Mouse (Mus musculus): ENCODE measurements around the gene Polr2i. TPM values are rescaled to one million over a fixed set of nuclear protein-coding genes. Genes with fewer than 3 reads are reported as not detected.
"Not testable (repeated sequence)": the region's sequence is repeated elsewhere in the genome, so short reads cannot be mapped to it uniquely, and the experiment has no call there.

Gene Polr2i
- polyA plus RNA-seq, 1 experiment from 2014 or later = 178 TPM

GRCm38 (mm10) chr7:30234276-30234858 is 2.6 kb downstream of the Polr2i start:
- Histone ChIP-seq H3K9me3 (no peaks in the 10 kb centered on the region), H3K4me1 (replicated peaks) (peaks cover 21% of the 10 kb centered on the region), H3K27ac (replicated peaks) (no peak overlapping the region), H3K27me3 (no peaks in the 10 kb centered on the region), H3K4me3 (no peak overlapping the region), H3K9ac (no peak overlapping the region), H3K36me3 (peaks cover 13% of the 10 kb centered on the region; the same call in 1 of the 2 replicates), H3K4me2 (no peak overlapping the region)
- WGBS = 92% methylated on average over 15 of the region's 15 CpGs
- no peak for ATAC-seq (ENCODE audit: low FRiP score, low read depth)

GRCm38 (mm10) chr7:30235091-30235490 is 3.3 kb downstream of the Polr2i start:
- no peak overlapping the region for H3K4me2 ChIP-seq
- H3K9me3 ChIP-seq = no peaks in the 10 kb centered on the region
- no peak overlapping the region for H3K9ac ChIP-seq
- H3K27me3 ChIP-seq = no peaks in the 10 kb centered on the region
- no peak overlapping the region for H3K4me3 ChIP-seq
- peaks cover 21% of the 10 kb centered on the region for H3K4me1 ChIP-seq (replicated peaks)
- ATAC-seq (ENCODE audit: low FRiP score, low read depth) = no peak
- no peak overlapping the region for H3K27ac ChIP-seq (replicated peaks)
- 94% methylated on average over 8 of the region's 8 CpGs for WGBS
- peaks cover 10% of the 10 kb centered on the region; the same call in 1 of the 2 replicates for H3K36me3 ChIP-seq

- Histone ChIP-seq H3K9me3 (no peaks in the 10 kb centered on the region), H3K4me1 (replicated peaks) (peaks cover 18% of the 10 kb centered on the region), H3K9ac (no peak within 1 kb of the TSS), H3K4me3 (no peak within 1 kb of the TSS), H3K27me3 (no peaks in the 10 kb centered on the region), H3K27ac (replicated peaks) (no peak within 1 kb of the TSS), H3K4me2 (no peak within 1 kb of the TSS), H3K36me3 (peaks cover 10% of the 10 kb centered on the region; the same call in 1 of the 2 replicates)
- WGBS = 84% methylated on average over 4 of the region's 4 CpGs
- no peak for ATAC-seq (ENCODE audit: low FRiP score, low read depth)
These were observed 3.9 kb downstream of the Polr2i start, which contains the start of gene Ovol3 for GRCm38 (mm10) chr7:30235625-30236024. Gene Ovol3, minus strand, starts transcription at chr7:30235725.

- H3K4me2 ChIP-seq; H3K4me3 ChIP-seq; H3K9me3 ChIP-seq; H3K9ac ChIP-seq; ATAC-seq (ENCODE audit: low FRiP score, low read depth); H3K36me3 ChIP-seq; H3K27me3 ChIP-seq; H3K27ac ChIP-seq (replicated peaks): not testable (repeated sequence)
- 91% methylated on average over 3 of the region's 3 CpGs for WGBS
- peaks cover 12% of the 10 kb centered on the region for H3K4me1 ChIP-seq (replicated peaks)
These were observed 5.6 kb downstream of the Polr2i start for GRCm38 (mm10) chr7:30237374-30237773.

- no peak for ATAC-seq (ENCODE audit: low FRiP score, low read depth)
- H3K4me1 ChIP-seq (replicated peaks) = no peaks in the 10 kb centered on the region
- no peaks in the 10 kb centered on the region for H3K27me3 ChIP-seq
- H3K9me3 ChIP-seq = no peaks in the 10 kb centered on the region
- H3K27ac ChIP-seq (replicated peaks) = no peak overlapping the region
- no peak overlapping the region for H3K4me3 ChIP-seq
- no peak overlapping the region for H3K9ac ChIP-seq
- no peak overlapping the region for H3K4me2 ChIP-seq
- H3K36me3 ChIP-seq = no peaks in the 10 kb centered on the region
- 89% methylated on average over 12 of the region's 12 CpGs for WGBS
These were observed 20.5 kb downstream of the Polr2i start for GRCm38 (mm10) chr7:30251956-30252954.

- Histone ChIP-seq H3K36me3 (no peaks in the 10 kb centered on the region), H3K4me2 (no peak overlapping the region), H3K4me3 (no peak overlapping the region), H3K9ac (no peak overlapping the region), H3K9me3 (no peaks in the 10 kb centered on the region), H3K4me1 (replicated peaks) (no peaks in the 10 kb centered on the region), H3K27ac (replicated peaks) (no peak overlapping the region), H3K27me3 (no peaks in the 10 kb centered on the region)
- 80% methylated on average over 2 of the region's 2 CpGs for WGBS
- ATAC-seq (ENCODE audit: low FRiP score, low read depth) = no peak
These were observed 33.3 kb downstream of the Polr2i start for GRCm38 (mm10) chr7:30265041-30265440.

GRCm38 (mm10) chr7:30265531-30265930 is 33.8 kb downstream of the Polr2i start:
- no peak for ATAC-seq (ENCODE audit: low FRiP score, low read depth)
- no peak overlapping the region for H3K4me3 ChIP-seq

GRCm38 (mm10) chr7:30265935-30266334 is 34.2 kb downstream of the Polr2i start:
- no peak overlapping the region for H3K4me3 ChIP-seq
- no peak overlapping the region for H3K27ac ChIP-seq (replicated peaks)
- no peaks in the 10 kb centered on the region for H3K27me3 ChIP-seq
- H3K9ac ChIP-seq = no peak overlapping the region
- 91% methylated on average over 7 of the region's 7 CpGs for WGBS
- no peaks in the 10 kb centered on the region for H3K9me3 ChIP-seq
- H3K4me2 ChIP-seq = no peak overlapping the region
- H3K4me1 ChIP-seq (replicated peaks) = no peaks in the 10 kb centered on the region
- H3K36me3 ChIP-seq = no peaks in the 10 kb centered on the region
- ATAC-seq (ENCODE audit: low FRiP score, low read depth) = no peak

More at GRCm38 (mm10) chr7:30265531-30265930, 33.8 kb downstream of the Polr2i start:
- Histone ChIP-seq H3K27me3 (no peaks in the 10 kb centered on the region), H3K4me2 (no peak overlapping the region), H3K36me3 (no peaks in the 10 kb centered on the region), H3K4me1 (replicated peaks) (no peaks in the 10 kb centered on the region), H3K27ac (replicated peaks) (no peak overlapping the region), H3K9me3 (no peaks in the 10 kb centered on the region), H3K9ac (no peak overlapping the region)
- WGBS = 98% methylated on average over 5 of the region's 5 CpGs

- no peak overlapping the region for H3K4me3 ChIP-seq
- ATAC-seq (ENCODE audit: low FRiP score, low read depth) = no peak
- H3K4me1 ChIP-seq (replicated peaks) = no peaks in the 10 kb centered on the region
- no peak overlapping the region for H3K27ac ChIP-seq (replicated peaks)
- no peak overlapping the region for H3K4me2 ChIP-seq
- H3K27me3 ChIP-seq = no peaks in the 10 kb centered on the region
- H3K9me3 ChIP-seq = no peaks in the 10 kb centered on the region
- WGBS = 84% methylated on average over 3 of the region's 3 CpGs
- H3K9ac ChIP-seq = no peak overlapping the region
- no peaks in the 10 kb centered on the region for H3K36me3 ChIP-seq
These were observed 35.0 kb downstream of the Polr2i start for GRCm38 (mm10) chr7:30266780-30267179.

- Histone ChIP-seq H3K27ac (replicated peaks) (no peak overlapping the region), H3K4me2 (no peak overlapping the region), H3K9me3 (no peaks in the 10 kb centered on the region), H3K27me3 (no peaks in the 10 kb centered on the region), H3K4me3 (no peak overlapping the region), H3K9ac (no peak overlapping the region), H3K36me3 (no peaks in the 10 kb centered on the region), H3K4me1 (replicated peaks) (no peaks in the 10 kb centered on the region)
- WGBS = 90% methylated on average over 4 of the region's 4 CpGs
- no peak for ATAC-seq (ENCODE audit: low FRiP score, low read depth)
These were observed 37.9 kb downstream of the Polr2i start for GRCm38 (mm10) chr7:30269641-30270040.

GRCm38 (mm10) chr7:30274383-30274782 is 42.6 kb downstream of the Polr2i start:
- Histone ChIP-seq H3K27me3 (no peaks in the 10 kb centered on the region), H3K4me3 (no peak overlapping the region), H3K9me3 (no peaks in the 10 kb centered on the region), H3K27ac (replicated peaks) (no peak overlapping the region), H3K4me2 (no peak overlapping the region), H3K36me3 (no peaks in the 10 kb centered on the region), H3K9ac (no peak overlapping the region), H3K4me1 (replicated peaks) (peaks cover 2% of the 10 kb centered on the region)
- 83% methylated on average over 6 of the region's 6 CpGs for WGBS
- ATAC-seq (ENCODE audit: low FRiP score, low read depth) = no peak

- Histone ChIP-seq H3K4me1 (replicated peaks) (peaks cover 14% of the 10 kb centered on the region), H3K9ac (no peak overlapping the region), H3K9me3 (no peaks in the 10 kb centered on the region), H3K36me3 (no peaks in the 10 kb centered on the region), H3K4me2 (0 out of 2 replicates have a peak overlapping the region, but pooled peaks have one; percentile 89), H3K4me3 (peak overlapping the region; percentile 54; the same call in 1 of the 2 replicates), H3K27me3 (no peaks in the 10 kb centered on the region), H3K27ac (replicated peaks) (no peak overlapping the region)
- no peak for ATAC-seq (ENCODE audit: low FRiP score, low read depth)
- WGBS = 57% methylated on average over 2 of the region's 2 CpGs
These were observed 47.2 kb downstream of the Polr2i start for GRCm38 (mm10) chr7:30278911-30279310.

All from hindbrain, embryonic 15.5 days (tissue).